Mouse (Mus musculus): ENCODE results near the gene Crybg1. TPM values are rescaled to one million over a fixed set of nuclear protein-coding genes. Genes with fewer than 3 reads are reported as not detected.

Crybg1 gene
- polyA plus RNA-seq (2014; fragmentation: Nextera tagmentation; extraction: Ambion mirVana): 0.43 and 0.89 TPM in 2 replicates

- H3K9ac ChIP-seq (ENCODE audit: low read length): no peak within 1 kb of the TSS
- H3K4me1 ChIP-seq (ENCODE audit: control insufficient read depth, insufficient read depth, low read length): 0 out of 2 replicates have a peak, but pooled peaks cover 3% of the 10 kb centered on the region
- H3K27ac ChIP-seq (replicated peaks; ENCODE audit: low read depth, low read length): no peak within 1 kb of the TSS
- no peaks in the 10 kb centered on the region for H3K36me3 ChIP-seq (ENCODE audit: control insufficient read depth, insufficient read depth, low read length)
- ATAC-seq (ENCODE audit: insufficient number of reproducible peaks, low FRiP score, low TSS enrichment, low read depth): peak; percentile 57
- no peaks in the 10 kb centered on the region for H3K9me3 ChIP-seq (ENCODE audit: control insufficient read depth, low read length)
- H3K4me3 ChIP-seq (ENCODE audit: low read depth, low read length): peak within 1 kb of the TSS; percentile 33
- H3K27me3 ChIP-seq (ENCODE audit: control insufficient read depth, insufficient read depth, low read length): no peaks in the 10 kb centered on the region
- DNase-seq (ENCODE audit: low spot score): peak; percentile 86
- WGBS: 5% methylated on average over 53 of the region's 53 CpGs
- peak within 1 kb of the TSS; percentile 71 for H3K4me2 ChIP-seq (ENCODE audit: low read depth, severe bottlenecking)
Observed at GRCm38 (mm10) chr10:44148337-44149317, at the start of gene Crybg1. Crybg1 (minus strand) TSS chr10:44148853.

- DNase-seq (ENCODE audit: low spot score) (peak; percentile 42), ATAC-seq (ENCODE audit: insufficient number of reproducible peaks, low FRiP score, low TSS enrichment, low read depth) (0 out of 2 replicates have a peak, but pooled peaks have one; percentile 54)
- H3K36me3 ChIP-seq (ENCODE audit: control insufficient read depth, insufficient read depth, low read length): no peaks in the 10 kb centered on the region
- no peak overlapping the region for H3K4me3 ChIP-seq (ENCODE audit: low read depth, low read length)
- 4% methylated on average over 1 of the region's 1 CpGs for WGBS
- no peaks in the 10 kb centered on the region for H3K4me1 ChIP-seq (ENCODE audit: control insufficient read depth, insufficient read depth, low read length)
- H3K4me2 ChIP-seq (ENCODE audit: low read depth, severe bottlenecking): no peak overlapping the region
- no peaks in the 10 kb centered on the region for H3K27me3 ChIP-seq (ENCODE audit: control insufficient read depth, insufficient read depth, low read length)
- no peaks in the 10 kb centered on the region for H3K9me3 ChIP-seq (ENCODE audit: control insufficient read depth, low read length)
- H3K9ac ChIP-seq (ENCODE audit: low read length): no peak overlapping the region
- no peak overlapping the region for H3K27ac ChIP-seq (replicated peaks; ENCODE audit: low read depth, low read length)
Observed at GRCm38 (mm10) chr10:44177365-44177764, 28.7 kb upstream of the Crybg1 start.

GRCm38 (mm10) chr10:44176548-44176947 is 27.9 kb upstream of the Crybg1 start:
- no peaks in the 10 kb centered on the region for H3K27me3 ChIP-seq (ENCODE audit: control insufficient read depth, insufficient read depth, low read length)

GRCm38 (mm10) chr10:44176120-44176519 is 27.5 kb upstream of the Crybg1 start:
- Histone ChIP-seq H3K27me3 (ENCODE audit: control insufficient read depth, insufficient read depth, low read length) (no peaks in the 10 kb centered on the region), H3K9ac (ENCODE audit: low read length) (no peak overlapping the region), H3K27ac (replicated peaks; ENCODE audit: low read depth, low read length) (no peak overlapping the region), H3K4me2 (ENCODE audit: low read depth, severe bottlenecking) (no peak overlapping the region), H3K9me3 (ENCODE audit: control insufficient read depth, low read length) (no peaks in the 10 kb centered on the region), H3K4me3 (ENCODE audit: low read depth, low read length) (no peak overlapping the region), H3K4me1 (ENCODE audit: control insufficient read depth, insufficient read depth, low read length) (no peaks in the 10 kb centered on the region), H3K36me3 (ENCODE audit: control insufficient read depth, insufficient read depth, low read length) (no peaks in the 10 kb centered on the region)
- ATAC-seq (ENCODE audit: insufficient number of reproducible peaks, low FRiP score, low TSS enrichment, low read depth) (no peak), DNase-seq (ENCODE audit: low spot score) (no peak)
- 88% methylated on average over 5 of the region's 5 CpGs for WGBS

More at GRCm38 (mm10) chr10:44176548-44176947, 27.9 kb upstream of the Crybg1 start:
- no peaks in the 10 kb centered on the region for H3K4me1 ChIP-seq (ENCODE audit: control insufficient read depth, insufficient read depth, low read length)
- no peak for ATAC-seq (ENCODE audit: insufficient number of reproducible peaks, low FRiP score, low TSS enrichment, low read depth)
- H3K9me3 ChIP-seq (ENCODE audit: control insufficient read depth, low read length): no peaks in the 10 kb centered on the region
- H3K4me3 ChIP-seq (ENCODE audit: low read depth, low read length): no peak overlapping the region
- H3K9ac ChIP-seq (ENCODE audit: low read length): no peak overlapping the region
- H3K4me2 ChIP-seq (ENCODE audit: low read depth, severe bottlenecking): no peak overlapping the region
- no peak for DNase-seq (ENCODE audit: low spot score)
- H3K27ac ChIP-seq (replicated peaks; ENCODE audit: low read depth, low read length): no peak overlapping the region
- no peaks in the 10 kb centered on the region for H3K36me3 ChIP-seq (ENCODE audit: control insufficient read depth, insufficient read depth, low read length)

GRCm38 (mm10) chr10:44170145-44170544 is 21.5 kb upstream of the Crybg1 start:
- ATAC-seq (ENCODE audit: insufficient number of reproducible peaks, low FRiP score, low TSS enrichment, low read depth) (no peak), DNase-seq (ENCODE audit: low spot score) (no peak)
- Histone ChIP-seq H3K4me3 (ENCODE audit: low read depth, low read length) (no peak overlapping the region), H3K36me3 (ENCODE audit: control insufficient read depth, insufficient read depth, low read length) (no peaks in the 10 kb centered on the region), H3K4me2 (ENCODE audit: low read depth, severe bottlenecking) (no peak overlapping the region), H3K4me1 (ENCODE audit: control insufficient read depth, insufficient read depth, low read length) (no peaks in the 10 kb centered on the region), H3K9ac (ENCODE audit: low read length) (no peak overlapping the region), H3K27me3 (ENCODE audit: control insufficient read depth, insufficient read depth, low read length) (no peaks in the 10 kb centered on the region), H3K27ac (replicated peaks; ENCODE audit: low read depth, low read length) (no peak overlapping the region), H3K9me3 (ENCODE audit: control insufficient read depth, low read length) (no peaks in the 10 kb centered on the region)
- WGBS: 90% methylated on average over 12 of the region's 12 CpGs

GRCm38 (mm10) chr10:44167061-44167460 is 18.4 kb upstream of the Crybg1 start:
- WGBS: 86% methylated on average over 5 of the region's 5 CpGs
- Histone ChIP-seq H3K4me2 (ENCODE audit: low read depth, severe bottlenecking) (no peak overlapping the region), H3K27ac (replicated peaks; ENCODE audit: low read depth, low read length) (no peak overlapping the region), H3K4me3 (ENCODE audit: low read depth, low read length) (no peak overlapping the region), H3K27me3 (ENCODE audit: control insufficient read depth, insufficient read depth, low read length) (no peaks in the 10 kb centered on the region), H3K9me3 (ENCODE audit: control insufficient read depth, low read length) (no peaks in the 10 kb centered on the region), H3K36me3 (ENCODE audit: control insufficient read depth, insufficient read depth, low read length) (no peaks in the 10 kb centered on the region), H3K4me1 (ENCODE audit: control insufficient read depth, insufficient read depth, low read length) (no peaks in the 10 kb centered on the region), H3K9ac (ENCODE audit: low read length) (no peak overlapping the region)
- no peak for DNase-seq (ENCODE audit: low spot score)
- no peak for ATAC-seq (ENCODE audit: insufficient number of reproducible peaks, low FRiP score, low TSS enrichment, low read depth)

- Histone ChIP-seq H3K27me3 (ENCODE audit: control insufficient read depth, insufficient read depth, low read length) (no peaks in the 10 kb centered on the region), H3K27ac (replicated peaks; ENCODE audit: low read depth, low read length) (no peak overlapping the region), H3K4me1 (ENCODE audit: control insufficient read depth, insufficient read depth, low read length) (no peaks in the 10 kb centered on the region), H3K4me3 (ENCODE audit: low read depth, low read length) (no peak overlapping the region), H3K9me3 (ENCODE audit: control insufficient read depth, low read length) (no peaks in the 10 kb centered on the region), H3K9ac (ENCODE audit: low read length) (no peak overlapping the region), H3K36me3 (ENCODE audit: control insufficient read depth, insufficient read depth, low read length) (no peaks in the 10 kb centered on the region), H3K4me2 (ENCODE audit: low read depth, severe bottlenecking) (no peak overlapping the region)
- ATAC-seq (ENCODE audit: insufficient number of reproducible peaks, low FRiP score, low TSS enrichment, low read depth) (no peak), DNase-seq (ENCODE audit: low spot score) (no peak)
- WGBS: 80% methylated on average over 8 of the region's 8 CpGs
Observed at GRCm38 (mm10) chr10:44164258-44164975, 15.8 kb upstream of the Crybg1 start.

- no peaks in the 10 kb centered on the region for H3K36me3 ChIP-seq (ENCODE audit: control insufficient read depth, insufficient read depth, low read length)
- DNase-seq (ENCODE audit: low spot score) (no peak), ATAC-seq (ENCODE audit: insufficient number of reproducible peaks, low FRiP score, low TSS enrichment, low read depth) (no peak)
- no peak overlapping the region for H3K4me3 ChIP-seq (ENCODE audit: low read depth, low read length)
- H3K9ac ChIP-seq (ENCODE audit: low read length): no peak overlapping the region
- H3K27me3 ChIP-seq (ENCODE audit: control insufficient read depth, insufficient read depth, low read length): no peaks in the 10 kb centered on the region
- no peaks in the 10 kb centered on the region for H3K4me1 ChIP-seq (ENCODE audit: control insufficient read depth, insufficient read depth, low read length)
- no peaks in the 10 kb centered on the region for H3K9me3 ChIP-seq (ENCODE audit: control insufficient read depth, low read length)
- 90% methylated on average over 4 of the region's 4 CpGs for WGBS
- no peak overlapping the region for H3K27ac ChIP-seq (replicated peaks; ENCODE audit: low read depth, low read length)
- no peak overlapping the region for H3K4me2 ChIP-seq (ENCODE audit: low read depth, severe bottlenecking)
Observed at GRCm38 (mm10) chr10:44163028-44163427, 14.4 kb upstream of the Crybg1 start.

All from limb, embryonic 11.5 days (tissue).